Mouse (Mus musculus): ENCODE measurements around the gene Slc48a1. TPM values are rescaled to one million over a fixed set of nuclear protein-coding genes. Genes with fewer than 3 reads are reported as not detected.

Gene Slc48a1
- total RNA-seq, 2 experiments from 2014 or later = 58.7 to 59.2 TPM

DNA sequence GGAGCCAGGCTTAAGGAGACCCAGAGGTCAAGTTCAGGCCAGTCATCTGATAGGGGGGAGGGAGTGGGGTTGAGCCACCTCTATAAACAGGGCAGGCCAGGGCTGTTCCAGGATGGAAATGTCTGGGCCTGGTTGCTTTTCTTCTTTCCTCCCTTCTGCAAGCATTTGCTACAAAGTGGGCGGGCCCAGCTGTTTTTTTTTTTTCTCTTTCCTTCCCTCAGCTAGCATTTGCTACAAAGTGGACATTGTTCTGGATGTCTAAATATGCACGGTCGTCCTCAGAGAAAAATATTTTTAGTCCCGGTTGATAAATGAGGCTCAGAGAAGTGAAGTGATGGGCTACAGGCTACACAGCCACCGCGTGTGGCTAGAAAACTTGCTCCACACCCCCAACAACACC is 23.8 kb upstream of the Slc48a1 start:
- no peak for DNase-seq

GRCm38 (mm10) chr15:97755361-97755760 is 23.0 kb upstream of the Slc48a1 start:
- DNase-seq = no peak

DNA sequence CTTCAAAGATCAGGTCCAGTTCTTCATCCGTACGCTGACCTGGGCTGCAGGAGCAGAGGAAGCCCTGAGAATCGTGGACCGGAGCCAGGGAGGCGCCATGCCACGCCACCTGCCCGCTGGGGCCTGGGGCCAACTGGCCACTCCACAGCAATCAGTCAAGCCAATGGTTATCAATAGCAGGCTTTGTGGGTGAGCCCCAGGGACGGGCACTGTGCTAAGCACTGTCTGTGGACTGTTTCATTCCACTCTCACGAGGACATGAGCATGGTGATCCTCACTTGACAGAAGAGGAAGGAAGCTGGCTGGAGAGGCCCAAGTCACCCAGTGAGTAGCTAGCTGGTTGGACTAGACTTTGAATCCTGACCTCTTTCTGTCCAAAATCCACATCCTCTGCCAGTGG is 18.3 kb upstream of the Slc48a1 start:
- DNase-seq = no peak

GRCm38 (mm10) chr15:97760952-97761351 is 17.4 kb upstream of the Slc48a1 start:
- no peak for DNase-seq

- DNase-seq = no peak
These were observed 16.9 kb upstream of the Slc48a1 start for GRCm38 (mm10) chr15:97761438-97761837.

GRCm38 (mm10) chr15:97762733-97763132 is 15.6 kb upstream of the Slc48a1 start:
- peak; percentile 58 for DNase-seq

- DNase-seq = no peak
These were observed 14.9 kb upstream of the Slc48a1 start for GRCm38 (mm10) chr15:97763256-97764049.

DNA sequence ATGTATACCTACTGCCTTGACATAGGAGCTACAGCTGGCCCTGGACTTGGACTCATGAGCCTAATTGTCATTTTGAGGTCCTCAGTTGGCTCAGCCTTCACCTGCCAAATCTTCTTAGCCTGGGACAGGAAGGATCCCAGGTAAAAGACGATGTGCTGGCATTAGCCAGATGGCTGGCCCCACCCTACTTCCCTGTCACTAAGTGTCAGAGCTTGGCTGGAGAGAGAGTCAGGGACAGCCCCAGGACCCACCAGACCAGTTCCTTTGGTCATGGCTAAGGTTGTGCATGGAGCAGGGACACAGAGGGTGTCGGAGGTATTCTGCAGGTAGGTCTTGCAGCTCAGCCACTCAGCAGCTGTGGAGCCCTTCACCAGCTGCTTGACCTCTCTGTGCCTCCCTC is 13.8 kb upstream of the Slc48a1 start:
- no peak for DNase-seq

DNA sequence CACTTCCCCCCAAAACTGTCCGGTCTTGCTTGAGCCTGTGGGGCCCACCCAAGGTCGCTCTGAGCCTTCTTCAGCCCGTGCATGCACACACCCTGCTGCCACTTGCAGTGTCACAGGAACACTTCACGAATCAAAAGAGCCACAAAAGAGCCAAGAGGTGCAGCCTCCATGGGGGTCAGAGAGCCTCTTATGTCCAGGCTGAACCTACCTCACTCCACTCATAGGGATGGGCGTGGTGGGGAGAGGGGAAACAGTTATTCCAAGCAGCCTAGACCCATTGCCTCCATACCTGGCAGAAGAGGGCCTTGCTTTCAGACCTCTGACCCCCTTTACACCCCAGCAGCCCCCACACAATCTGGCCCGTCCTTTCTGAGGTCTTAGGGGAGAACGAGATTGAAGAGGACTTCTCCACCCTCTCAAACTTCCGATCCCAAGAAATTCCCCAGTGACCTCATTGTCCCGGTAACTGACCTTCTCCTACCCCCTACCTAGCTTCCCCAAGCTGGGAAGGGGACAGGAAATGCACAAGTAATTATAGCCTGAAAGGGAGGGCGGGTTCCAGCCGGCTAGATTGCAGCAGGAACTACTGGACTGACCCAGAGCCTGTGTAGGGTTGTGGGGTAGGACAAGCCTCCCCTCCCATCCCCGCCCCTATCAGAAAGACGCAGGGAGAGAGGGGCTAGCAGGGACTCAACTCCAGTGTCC is 13.1 kb upstream of the Slc48a1 start:
- DNase-seq = no peak

- DNase-seq = no peak
These were observed 12.1 kb upstream of the Slc48a1 start for GRCm38 (mm10) chr15:97766194-97766593.

DNA sequence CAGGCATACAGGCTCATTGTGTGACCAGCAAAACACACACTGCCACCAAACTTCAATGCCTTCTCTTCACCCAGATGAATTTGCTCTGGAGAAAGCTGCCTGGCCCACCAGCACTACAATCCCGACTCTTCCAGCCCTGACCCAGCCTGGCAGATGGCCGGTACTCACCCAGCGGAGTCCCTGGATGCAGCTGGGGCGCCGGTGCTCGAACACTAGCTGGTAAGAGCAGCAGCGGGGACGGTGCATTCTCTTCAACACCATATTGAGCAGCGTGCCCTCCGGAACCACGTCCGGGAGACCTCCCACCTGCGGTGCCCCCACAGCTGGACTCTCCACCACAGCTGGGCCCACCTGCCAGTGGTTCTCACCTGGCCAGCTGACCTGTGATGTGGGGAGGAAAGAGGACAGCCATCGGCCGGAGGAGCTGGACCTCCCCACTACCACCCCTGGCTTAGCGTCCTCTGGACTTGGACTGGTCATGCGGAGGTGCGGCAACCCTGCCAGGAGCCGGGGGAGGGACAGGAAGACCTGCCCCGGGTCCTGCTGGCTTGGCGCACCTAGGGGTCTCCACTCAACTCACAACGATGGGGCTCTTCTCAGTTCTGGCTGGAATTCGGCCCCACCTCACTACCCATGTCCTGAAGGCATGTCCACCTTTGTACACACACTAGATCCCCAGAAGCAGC is 11.6 kb upstream of the Slc48a1 start:
- no peak for DNase-seq

GRCm38 (mm10) chr15:97767280-97768186 is 10.8 kb upstream of the Slc48a1 start, which contains the start of gene Rapgef3:
TSS of gene Rapgef3 (minus strand) at chr15:97767972.
- peak; percentile 90 for DNase-seq

- peak; percentile 59 for DNase-seq
These were observed 10.1 kb upstream of the Slc48a1 start for GRCm38 (mm10) chr15:97768192-97768591.

- DNase-seq = no peak
These were observed 8.0 kb upstream of the Slc48a1 start for GRCm38 (mm10) chr15:97770280-97770679.

DNA sequence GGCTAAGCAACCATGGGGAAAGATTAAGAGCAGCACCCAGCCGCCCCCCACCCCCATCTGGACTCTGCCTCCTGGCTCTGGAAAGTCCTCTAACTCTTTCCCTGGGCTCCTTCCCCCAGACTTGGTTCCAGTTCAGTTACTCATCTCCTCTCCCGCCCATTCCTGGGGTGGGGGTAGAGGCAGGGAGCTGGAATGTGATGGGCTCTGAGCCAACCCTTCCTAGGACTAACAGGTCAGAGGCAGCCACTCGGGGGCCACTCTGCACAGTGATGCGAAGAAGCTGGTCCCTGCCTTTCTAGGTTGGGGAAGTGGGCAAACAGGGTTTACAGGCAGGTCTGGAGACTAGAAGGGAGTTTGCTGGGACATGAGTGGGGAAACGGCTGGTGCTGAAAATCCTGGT is 5.2 kb upstream of the Slc48a1 start:
- DNase-seq = peak; percentile 87

DNA sequence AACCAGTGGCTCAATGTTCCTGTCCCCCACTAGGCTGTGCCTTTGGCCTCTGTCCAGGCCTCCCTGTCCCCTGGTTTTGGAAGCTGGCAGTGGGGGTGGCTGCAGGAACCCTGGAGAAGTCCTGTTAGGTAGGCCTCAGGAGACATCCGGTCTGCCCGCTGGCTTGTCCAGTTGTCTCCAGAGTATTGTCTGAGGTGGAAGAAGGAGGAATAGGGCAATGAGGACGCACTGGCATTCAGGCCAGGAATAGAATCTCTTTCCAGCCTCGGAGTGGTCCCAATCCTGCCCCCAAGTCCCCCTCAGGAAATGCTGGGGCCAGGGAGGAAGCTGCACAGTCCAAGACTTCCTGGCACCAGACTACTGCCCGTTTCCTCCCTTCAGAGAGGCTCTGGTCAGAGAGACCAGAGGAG is 4.4 kb upstream of the Slc48a1 start:
- DNase-seq = peak; percentile 55

- peak; percentile 87 for DNase-seq
These were observed 1.8 kb upstream of the Slc48a1 start for GRCm38 (mm10) chr15:97776514-97776913.

- DNase-seq = no peak
These were observed 1.4 kb upstream of the Slc48a1 start for GRCm38 (mm10) chr15:97776919-97777318.

- no peak for DNase-seq
These were observed 1.3 kb downstream of the Slc48a1 start for GRCm38 (mm10) chr15:97779576-97779975.

DNA sequence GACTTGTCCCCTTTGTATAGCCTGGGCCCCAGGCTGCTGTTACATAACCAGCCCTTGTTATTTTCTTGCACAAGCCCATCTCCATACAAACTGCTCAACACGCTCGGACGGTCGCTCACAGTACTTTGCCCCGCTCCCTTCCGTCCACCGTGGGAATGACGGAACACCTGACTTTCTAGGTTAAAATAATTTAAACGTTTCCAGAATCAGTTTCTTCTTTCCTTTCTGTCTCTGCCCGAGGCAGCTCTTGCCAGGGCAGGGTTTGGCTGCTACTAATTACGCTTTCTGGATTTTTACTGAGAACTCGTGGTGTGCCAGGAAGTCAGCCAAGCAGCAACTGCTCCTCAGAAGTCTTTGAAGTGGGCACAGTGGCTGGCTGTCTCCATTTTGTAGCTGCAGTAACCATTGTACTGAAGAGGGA is 2.3 kb downstream of the Slc48a1 start:
- no peak for DNase-seq

GRCm38 (mm10) chr15:97781961-97782748 is 3.8 kb downstream of the Slc48a1 start:
- peak; percentile 60 for DNase-seq

All from heart, postnatal 4 days (tissue).